Mouse (Mus musculus): ENCODE measurements around the gene Skint6.
"Not testable (repeated sequence)": the region's sequence is repeated elsewhere in the genome, so short reads cannot be mapped to it uniquely, and the experiment has no call there.

Gene Skint6

GRCm38 (mm10) chr4:113286873-113287272 is at the start of gene Skint6:
TSS of gene Skint6 (minus strand) at chr4:113286973.
- in situ Hi-C loops (cut with MboI, MseI) = no loop called here

GRCm38 (mm10) chr4:113320911-113321310 is 34.1 kb upstream of the Skint6 start:
- in situ Hi-C loops (cut with MboI, MseI) = no loop called here

GRCm38 (mm10) chr4:113301773-113302473 is 15.2 kb upstream of the Skint6 start:
- in situ Hi-C loops (cut with MboI, MseI) = no loop called here

GRCm38 (mm10) chr4:113263363-113264060 is 23.3 kb downstream of the Skint6 start:
- in situ Hi-C loops (cut with MboI, MseI) = no loop called here

- in situ Hi-C loops (cut with MboI, MseI) = no loop called here
Measured at GRCm38 (mm10) chr4:113245808-113246207, 41.0 kb downstream of the Skint6 start.

- in situ Hi-C loops (cut with MboI, MseI) = no loop called here
Measured at GRCm38 (mm10) chr4:113067621-113068020, 219.2 kb downstream of the Skint6 start.

- in situ Hi-C loops (cut with MboI, MseI) = not testable (repeated sequence)
Measured at GRCm38 (mm10) chr4:112979160-112979559, 307.6 kb downstream of the Skint6 start.

GRCm38 (mm10) chr4:112790646-112791045 is 496.1 kb downstream of the Skint6 start:
- in situ Hi-C loops (cut with MboI, MseI) = no loop called here

GRCm38 (mm10) chr4:112774766-112775165 is 512.0 kb downstream of the Skint6 start, which contains the start of gene Skint10:
TSS of gene Skint10 (minus strand) at chr4:112774866.
- in situ Hi-C loops (cut with MboI, MseI) = no loop called here
